Mouse (Mus musculus) intestine, postnatal 0 days (tissue): Measurements from ENCODE around the gene Ran. TPM values are rescaled to one million over a fixed set of nuclear protein-coding genes. Genes with fewer than 3 reads are reported as not detected.

Source experiments
- ATAC-seq: fragments of 200-750 bp; cut with Nextera tagmentation; 2 replicates; pipeline ENCODE4 v1.8.0; 2017; ENCODE audit warnings: mild to moderate bottlenecking, moderate TSS enrichment, moderate library complexity
- H3K27ac ChIP-seq: fragments of 300-500 bp; sonication (generic); 2 replicates; pipeline ENCODE4 v1.5.1; 2014; ENCODE audit warnings: mild to moderate bottlenecking, low read depth, low read length, moderate library complexity
- H3K27me3 ChIP-seq: fragments of 300-500 bp; sonication (generic); replicated peaks from 2 replicates; pipeline ENCODE4 v1.6.1; 2014; ENCODE audit warnings: low read length, mixed read lengths; ENCODE audit not compliant: control insufficient read depth, insufficient read depth
- H3K36me3 ChIP-seq: fragments of 300-500 bp; sonication (generic); 2 replicates; pipeline ENCODE4 v1.6.1; 2014; ENCODE audit warnings: mild to moderate bottlenecking, moderate library complexity; ENCODE audit not compliant: control insufficient read depth, insufficient read depth
- H3K4me1 ChIP-seq: fragments of 300-500 bp; sonication (generic); replicated peaks from 2 replicates; pipeline ENCODE4 v1.6.1; 2014; ENCODE audit warnings: antibody characterized with exemption, low read length, mixed read lengths; ENCODE audit not compliant: control insufficient read depth, insufficient read depth
- H3K4me2 ChIP-seq: fragments of 300-500 bp; sonication (generic); replicated peaks from 2 replicates; pipeline ENCODE4 v1.6.1; 2014; ENCODE audit warnings: low read depth, mild to moderate bottlenecking, moderate library complexity
- H3K4me3 ChIP-seq: fragments of 300-500 bp; sonication (generic); 2 replicates; pipeline ENCODE4 v1.5.1; 2014; ENCODE audit warnings: low read depth, low read length
- H3K9ac ChIP-seq: fragments of 300-500 bp; sonication (generic); 2 replicates; pipeline ENCODE4 v1.6.1; 2014; ENCODE audit warnings: mild to moderate bottlenecking, low read depth, low read length
- H3K9me3 ChIP-seq: fragments of 300-500 bp; sonication (generic); 2 replicates; pipeline ENCODE4 v1.6.1; 2016; ENCODE audit warnings: mixed run types; ENCODE audit not compliant: control insufficient read depth
- CTCF ChIP-seq: sonication (generic); IDR thresholded peaks from 2 replicates; pipeline ENCODE4 v1.5.1; 2016; ENCODE audit warnings: low read depth, mild to moderate bottlenecking, control low read depth, antibody characterized with exemption, moderate library complexity
- WGBS: fragments of 180-500 bp; shearing (Covaris S2); extraction: QIAGEN DNeasy Blood & Tissue Kit; methylation state at CpG from one replicate; pipeline ENCODE4 v1.1.7; 2014; 5-methylcytosine and 5-hydroxymethylcytosine counted together
- polyA plus RNA-seq: library from polyadenylated mRNA; unstranded; fragments of >200 nt; fragmentation: Nextera tagmentation; extraction: Ambion mirVana; gene quantifications from 2 replicates; pipeline ENCODE4 v1.2.1, GENCODE M21; 2015

The Ran gene
- polyA plus RNA-seq, 1 experiment from 2014 or later = 196 TPM

GRCm38 (mm10) chr5:129029131-129029723 lies 9.4 kb downstream of the Ran start:
- no peak overlapping the region for H3K9ac ChIP-seq
- no peaks in the 10 kb centered on the region for H3K9me3 ChIP-seq
- WGBS = 72% methylated on average over 5 of the region's 5 CpGs
- TF ChIP-seq CTCF = no peak
- ATAC-seq = no peak
- H3K4me3 ChIP-seq = no peak overlapping the region
- no peak overlapping the region for H3K4me2 ChIP-seq
- no peaks in the 10 kb centered on the region for H3K27me3 ChIP-seq
- no peak overlapping the region for H3K27ac ChIP-seq
- no peaks in the 10 kb centered on the region; the same call in 1 of the 2 replicates for H3K36me3 ChIP-seq
- H3K4me1 ChIP-seq = no peaks in the 10 kb centered on the region

- Histone ChIP-seq H3K9ac (no peak overlapping the region), H3K4me3 (no peak overlapping the region), H3K9me3 (no peaks in the 10 kb centered on the region), H3K4me2 (no peak overlapping the region), H3K4me1 (no peaks in the 10 kb centered on the region), H3K27ac (no peak overlapping the region), H3K36me3 (no peaks in the 10 kb centered on the region), H3K27me3 (no peaks in the 10 kb centered on the region)
- TF ChIP-seq CTCF = 0 out of 2 replicates have a peak, but pooled peaks have one; percentile 21
- no peak for ATAC-seq
- WGBS = 85% methylated on average over 5 of the region's 5 CpGs
These were observed 16.8 kb downstream of the Ran start for GRCm38 (mm10) chr5:129036678-129037077.

GRCm38 (mm10) chr5:129037739-129038138 lies 17.9 kb downstream of the Ran start:
- Histone ChIP-seq H3K36me3 (no peaks in the 10 kb centered on the region), H3K4me1 (no peaks in the 10 kb centered on the region), H3K27ac (no peak overlapping the region), H3K9me3 (no peaks in the 10 kb centered on the region), H3K27me3 (no peaks in the 10 kb centered on the region), H3K9ac (no peak overlapping the region), H3K4me3 (no peak overlapping the region), H3K4me2 (no peak overlapping the region)
- no peak for TF ChIP-seq CTCF
- no peak for ATAC-seq
- WGBS = 73% methylated on average over 7 of the region's 7 CpGs

- Histone ChIP-seq H3K4me3 (no peak overlapping the region), H3K9me3 (no peaks in the 10 kb centered on the region), H3K36me3 (no peaks in the 10 kb centered on the region), H3K27me3 (no peaks in the 10 kb centered on the region), H3K4me2 (no peak overlapping the region), H3K9ac (no peak overlapping the region), H3K27ac (no peak overlapping the region), H3K4me1 (no peaks in the 10 kb centered on the region)
- no peak for ATAC-seq
- WGBS = 60% methylated on average over 26 of the region's 26 CpGs
- no peak for TF ChIP-seq CTCF
These were observed 26.0 kb downstream of the Ran start for GRCm38 (mm10) chr5:129045641-129046580.

- no peaks in the 10 kb centered on the region; the same call in 1 of the 2 replicates for H3K27me3 ChIP-seq
- no peak overlapping the region for H3K4me3 ChIP-seq
- no peak overlapping the region for H3K9ac ChIP-seq
- no peaks in the 10 kb centered on the region for H3K36me3 ChIP-seq
- no peak overlapping the region for H3K27ac ChIP-seq
- no peaks in the 10 kb centered on the region for H3K9me3 ChIP-seq
- no peak for ATAC-seq
- H3K4me2 ChIP-seq = no peak overlapping the region
- TF ChIP-seq CTCF = no peak
- no peaks in the 10 kb centered on the region for H3K4me1 ChIP-seq
- WGBS = 81% methylated on average over 9 of the region's 9 CpGs
These were observed 29.5 kb downstream of the Ran start for GRCm38 (mm10) chr5:129049372-129049771.

GRCm38 (mm10) chr5:129051910-129052309 lies 32.0 kb downstream of the Ran start:
- H3K36me3 ChIP-seq = no peaks in the 10 kb centered on the region
- H3K27me3 ChIP-seq = no peaks in the 10 kb centered on the region; the same call in 1 of the 2 replicates
- H3K27ac ChIP-seq = no peak overlapping the region
- no peaks in the 10 kb centered on the region for H3K9me3 ChIP-seq
- no peak overlapping the region for H3K4me2 ChIP-seq
- H3K9ac ChIP-seq = no peak overlapping the region
- H3K4me3 ChIP-seq = no peak overlapping the region
- WGBS = 74% methylated on average over 3 of the region's 3 CpGs
- H3K4me1 ChIP-seq = no peaks in the 10 kb centered on the region
- no peak for ATAC-seq
- TF ChIP-seq CTCF = no peak
